Mouse (Mus musculus) myocyte (in vitro differentiated cells): ENCODE results near the gene Zbtb20. TPM values are rescaled to one million over a fixed set of nuclear protein-coding genes. Genes with fewer than 3 reads are reported as not detected.

Experiments used
- H3K27me3 ChIP-seq: one replicate; pipeline ENCODE4 v1.6.1; 2011; ENCODE audit not compliant: control insufficient read depth, insufficient read depth, insufficient read length
- H3K36me3 ChIP-seq: one replicate; pipeline ENCODE4 v1.6.1; 2011; ENCODE audit not compliant: control insufficient read depth, insufficient read depth
- H3K4me2 ChIP-seq: one replicate; pipeline ENCODE4 v1.6.1; 2011; ENCODE audit warnings: low read depth, control low read depth
- H3K4me3 ChIP-seq: one replicate; pipeline ENCODE4 v1.5.1; 2011; ENCODE audit warnings: mild to moderate bottlenecking, control low read depth, moderate library complexity
- H3K79me2 ChIP-seq: one replicate; pipeline ENCODE4 v1.6.1; 2011; ENCODE audit not compliant: control insufficient read depth, insufficient read depth
- H3ac ChIP-seq: one replicate; pipeline ENCODE4 v1.6.1; 2011; ENCODE audit not compliant: control insufficient read depth, insufficient read length
- CEBPB ChIP-seq: IDR thresholded peaks from 2 replicates; pipeline ENCODE4 v1.6.1; 2011; ENCODE audit warnings: mild to moderate bottlenecking, moderate library complexity; ENCODE audit not compliant: poor library complexity, insufficient read depth, severe bottlenecking
- E2F4 ChIP-seq: IDR thresholded peaks from one replicate; pipeline ENCODE4 v1.6.1; 2011; ENCODE audit warnings: mild to moderate bottlenecking, control low read depth, moderate library complexity; ENCODE audit not compliant: insufficient read depth
- MAX ChIP-seq: IDR thresholded peaks from one replicate; pipeline ENCODE4 v1.6.1; 2011; ENCODE audit warnings: low read depth, mild to moderate bottlenecking, control low read depth
- MYOD1 ChIP-seq, 3 experiments: IDR thresholded peaks; one replicate each; pipeline ENCODE4 v1.6.1; 2011; ENCODE audit warnings: control low read depth in 2 of 3, low read depth in 2 of 3, mild to moderate bottlenecking in 2 of 3, moderate library complexity in 1 of 3; ENCODE audit not compliant: insufficient read length in 2 of 3, control insufficient read depth in 1 of 3
- MYOG ChIP-seq, 3 experiments: IDR thresholded peaks; one replicate each; pipeline ENCODE4 v1.6.1; 2011; ENCODE audit warnings: control low read depth in 2 of 3, low read depth in 2 of 3, mild to moderate bottlenecking in 2 of 3; ENCODE audit not compliant: insufficient read length in 2 of 3, control insufficient read depth in 1 of 3, insufficient read depth in 1 of 3
- POLR2A ChIP-seq: IDR thresholded peaks from one replicate; pipeline ENCODE4 v1.6.1; 2011; ENCODE audit warnings: low read depth, mild to moderate bottlenecking, control low read depth, moderate library complexity; ENCODE audit not compliant: insufficient read length
- POLR2AphosphoS2 ChIP-seq: IDR thresholded peaks from one replicate; pipeline ENCODE4 v1.6.1; 2011; ENCODE audit warnings: low read depth, control low read depth; ENCODE audit not compliant: insufficient read length
- REST ChIP-seq: IDR thresholded peaks from one replicate; pipeline ENCODE4 v1.6.1; 2011; ENCODE audit warnings: mild to moderate bottlenecking, control low read depth, moderate library complexity; ENCODE audit not compliant: insufficient read depth, insufficient read length
- SRF ChIP-seq: IDR thresholded peaks from one replicate; pipeline ENCODE4 v1.6.1; 2011; ENCODE audit warnings: low read depth; ENCODE audit not compliant: control insufficient read depth, insufficient read length
- TCF12 ChIP-seq: IDR thresholded peaks from one replicate; pipeline ENCODE4 v1.6.1; 2011; ENCODE audit warnings: mild to moderate bottlenecking, control low read depth; ENCODE audit not compliant: poor library complexity, insufficient read depth, severe bottlenecking
- TCF3 ChIP-seq: IDR thresholded peaks from one replicate; pipeline ENCODE4 v1.6.1; 2011; ENCODE audit warnings: low read depth, control low read depth; ENCODE audit not compliant: insufficient read length
- USF1 ChIP-seq: IDR thresholded peaks from one replicate; pipeline ENCODE4 v1.6.1; 2011; ENCODE audit warnings: low read depth, mild to moderate bottlenecking, control low read depth, moderate library complexity
- polyA plus RNA-seq: library from polyadenylated mRNA; unstranded; fragments of >200 nt; fragmentation: generic; extraction: Trizol; gene quantifications from one replicate; pipeline ENCODE4 v1.2.1, GENCODE M21; 2012; ENCODE audit warnings: missing spikeins

Zbtb20 gene
- polyA plus RNA-seq, 1 experiment: 5.0 TPM

GRCm38 (mm10) chr16:42911815-42912214 lies 36.1 kb downstream of the Zbtb20 start:
- TF ChIP-seq TCF12 (no peak), CEBPB (no peak), POLR2AphosphoS2 (no peak), REST (no peak), E2F4 (no peak), MAX (no peak), MYOD1 (IDR thresholded peaks at IDR 0.05; ENCODE audit: control insufficient read depth in 1 of 3, insufficient read length in 2 of 3, low read depth in 2 of 3) (no peak)
- no peak overlapping the region for H3ac ChIP-seq
- no peak overlapping the region for H3K4me2 ChIP-seq
- no peaks in the 10 kb centered on the region for H3K36me3 ChIP-seq
- H3K27me3 ChIP-seq: no peaks in the 10 kb centered on the region
- H3K4me3 ChIP-seq: no peak overlapping the region
- no peaks in the 10 kb centered on the region for H3K79me2 ChIP-seq

DNA sequence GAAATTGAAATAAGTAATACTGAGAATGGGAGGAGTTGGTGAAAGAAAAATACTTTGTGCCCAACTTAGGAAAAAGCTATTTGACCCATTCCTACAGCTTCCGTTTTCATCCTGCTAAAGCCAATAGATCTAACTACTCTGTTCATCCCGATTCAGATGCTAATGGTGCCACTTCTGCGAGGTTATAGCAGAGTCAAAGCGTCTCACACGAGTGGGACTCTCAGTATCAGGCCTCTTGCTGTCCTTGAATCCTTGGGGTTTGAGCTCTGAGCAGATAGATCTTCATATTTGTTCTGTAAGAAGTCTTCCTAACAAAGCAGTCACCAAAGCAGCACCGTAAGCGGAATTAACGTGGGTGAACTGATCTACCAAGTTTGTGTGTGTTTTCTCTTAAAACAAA lies 37.6 kb downstream of the Zbtb20 start:
- Histone ChIP-seq H3K79me2 (no peaks in the 10 kb centered on the region), H3K36me3 (no peaks in the 10 kb centered on the region), H3K4me3 (no peak overlapping the region), H3K4me2 (no peak overlapping the region), H3K27me3 (no peaks in the 10 kb centered on the region), H3ac (no peak overlapping the region)
- TF ChIP-seq TCF12: no peak
- TF ChIP-seq POLR2AphosphoS2: no peak
- no peak for TF ChIP-seq USF1
- no peak for TF ChIP-seq E2F4
- TF ChIP-seq SRF: no peak
- no peak for TF ChIP-seq REST
- TF ChIP-seq POLR2A: no peak
- TF ChIP-seq MYOG (IDR thresholded peaks at IDR 0.05; ENCODE audit: control insufficient read depth in 1 of 3, insufficient read depth in 1 of 3, insufficient read length in 2 of 3, low read depth in 2 of 3): no peak
- no peak for TF ChIP-seq TCF3
- TF ChIP-seq MAX: no peak
- TF ChIP-seq MYOD1 (IDR thresholded peaks at IDR 0.05; ENCODE audit: control insufficient read depth in 1 of 3, insufficient read length in 2 of 3, low read depth in 2 of 3): no peak
- TF ChIP-seq CEBPB: no peak

DNA sequence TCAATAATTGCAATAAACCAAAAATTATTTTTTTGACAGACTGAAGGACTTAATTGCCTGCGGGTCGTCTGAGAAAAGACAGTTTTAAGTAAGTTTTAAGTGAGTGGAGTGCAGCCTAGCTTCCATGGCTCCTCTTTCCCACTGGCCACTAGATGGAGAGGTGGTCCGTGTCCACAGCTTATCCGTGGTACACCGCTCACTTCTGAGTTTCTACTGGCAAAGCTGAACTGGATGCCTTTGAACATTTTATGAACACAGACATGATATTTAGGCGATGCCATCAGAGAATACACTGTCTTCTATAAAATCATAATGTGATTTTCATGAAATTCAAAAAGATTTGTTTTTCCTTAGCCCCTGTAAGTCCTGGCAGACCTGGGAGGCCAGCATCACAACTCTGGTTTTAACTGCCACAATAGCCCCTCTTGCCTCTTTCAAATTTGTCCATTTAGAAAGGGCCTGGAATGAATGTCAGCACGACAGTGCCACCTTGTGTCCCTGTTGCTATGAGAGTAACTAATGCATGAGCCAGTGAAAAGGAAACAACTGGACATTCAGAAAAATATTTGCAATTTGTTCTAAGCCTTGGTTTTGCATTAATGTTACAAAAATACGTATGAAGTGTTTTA lies 38.9 kb downstream of the Zbtb20 start:
- no peaks in the 10 kb centered on the region for H3K36me3 ChIP-seq
- H3K27me3 ChIP-seq: no peaks in the 10 kb centered on the region
- H3ac ChIP-seq: no peak overlapping the region
- no peak overlapping the region for H3K4me3 ChIP-seq
- H3K4me2 ChIP-seq: no peak overlapping the region
- TF ChIP-seq REST: no peak
- TF ChIP-seq POLR2AphosphoS2: no peak
- TF ChIP-seq USF1: no peak
- no peaks in the 10 kb centered on the region for H3K79me2 ChIP-seq

DNA sequence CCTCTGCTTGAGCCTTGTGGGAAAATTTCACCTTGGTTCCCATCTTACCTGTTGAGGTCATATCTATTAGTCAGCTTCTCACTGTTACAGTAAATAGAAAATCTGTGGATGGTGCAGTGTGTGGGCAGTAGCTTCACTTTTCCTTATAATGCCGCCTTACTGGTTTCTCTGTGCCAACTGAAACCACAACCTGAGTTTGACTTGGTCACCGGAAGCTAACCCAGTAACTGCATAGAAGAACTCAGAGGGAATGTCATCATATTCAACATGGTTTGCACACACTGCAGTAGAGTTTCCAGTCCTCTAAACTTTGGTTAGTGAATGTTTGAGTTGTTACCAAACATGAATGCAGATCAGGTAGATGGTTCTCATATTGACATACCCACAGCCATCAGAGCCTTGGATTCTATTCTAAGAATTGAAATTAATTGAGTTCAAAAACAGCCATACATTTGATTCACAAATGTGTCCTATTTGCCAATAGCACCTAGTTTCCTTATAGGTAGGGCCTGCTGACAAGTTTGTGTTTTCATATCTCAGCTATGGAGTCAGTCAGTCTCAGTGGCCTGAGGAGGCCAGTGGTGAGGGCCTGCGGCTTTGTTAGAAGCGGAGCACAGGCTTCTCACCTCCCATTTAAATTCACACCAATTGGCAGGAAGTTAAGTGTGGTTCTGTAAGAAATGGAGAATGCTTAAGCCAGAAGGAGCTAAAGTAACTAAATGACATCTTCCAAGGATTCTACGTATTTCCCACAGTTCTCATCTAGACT lies 44.5 kb downstream of the Zbtb20 start:
- TF ChIP-seq CEBPB: no peak
- no peak for TF ChIP-seq POLR2A
- TF ChIP-seq MAX: no peak
- TF ChIP-seq MYOG (IDR thresholded peaks at IDR 0.05; ENCODE audit: control insufficient read depth in 1 of 3, insufficient read depth in 1 of 3, insufficient read length in 2 of 3, low read depth in 2 of 3): no peak
- H3K4me2 ChIP-seq: no peak overlapping the region

GRCm38 (mm10) chr16:42921436-42921835 lies 45.8 kb downstream of the Zbtb20 start:
- H3K4me3 ChIP-seq: no peak overlapping the region
- H3K36me3 ChIP-seq: no peaks in the 10 kb centered on the region
- H3K27me3 ChIP-seq: no peaks in the 10 kb centered on the region
- no peak overlapping the region for H3ac ChIP-seq
- no peak overlapping the region for H3K4me2 ChIP-seq
- H3K79me2 ChIP-seq: no peaks in the 10 kb centered on the region
- TF ChIP-seq E2F4: no peak
- TF ChIP-seq POLR2AphosphoS2: no peak
- no peak for TF ChIP-seq TCF3
- no peak for TF ChIP-seq POLR2A
- no peak for TF ChIP-seq MAX
- TF ChIP-seq MYOD1 (IDR thresholded peaks at IDR 0.05; ENCODE audit: control insufficient read depth in 1 of 3, insufficient read length in 2 of 3, low read depth in 2 of 3): no peak
- no peak for TF ChIP-seq CEBPB
- TF ChIP-seq MYOG (IDR thresholded peaks at IDR 0.05; ENCODE audit: control insufficient read depth in 1 of 3, insufficient read depth in 1 of 3, insufficient read length in 2 of 3, low read depth in 2 of 3): no peak
- no peak for TF ChIP-seq TCF12
- TF ChIP-seq USF1: no peak
- TF ChIP-seq SRF: no peak
- TF ChIP-seq REST: no peak

More for the DNA sequence above, 44.5 kb downstream of the Zbtb20 start:
- Histone ChIP-seq H3K4me3 (no peak overlapping the region), H3K27me3 (no peaks in the 10 kb centered on the region), H3K36me3 (no peaks in the 10 kb centered on the region), H3K79me2 (no peaks in the 10 kb centered on the region), H3ac (no peak overlapping the region)
